Mouse (Mus musculus) thymus, postnatal 14 days (tissue): ENCODE measurements around the gene Gon7.
A peak's percentile ranks its signal among the peaks of the same experiment; 100 is the strongest.

Source experiments
- DNase-seq: peaks from one replicate; pipeline ENCODE4 v3.0.0; 2021

The Gon7 gene

DNA sequence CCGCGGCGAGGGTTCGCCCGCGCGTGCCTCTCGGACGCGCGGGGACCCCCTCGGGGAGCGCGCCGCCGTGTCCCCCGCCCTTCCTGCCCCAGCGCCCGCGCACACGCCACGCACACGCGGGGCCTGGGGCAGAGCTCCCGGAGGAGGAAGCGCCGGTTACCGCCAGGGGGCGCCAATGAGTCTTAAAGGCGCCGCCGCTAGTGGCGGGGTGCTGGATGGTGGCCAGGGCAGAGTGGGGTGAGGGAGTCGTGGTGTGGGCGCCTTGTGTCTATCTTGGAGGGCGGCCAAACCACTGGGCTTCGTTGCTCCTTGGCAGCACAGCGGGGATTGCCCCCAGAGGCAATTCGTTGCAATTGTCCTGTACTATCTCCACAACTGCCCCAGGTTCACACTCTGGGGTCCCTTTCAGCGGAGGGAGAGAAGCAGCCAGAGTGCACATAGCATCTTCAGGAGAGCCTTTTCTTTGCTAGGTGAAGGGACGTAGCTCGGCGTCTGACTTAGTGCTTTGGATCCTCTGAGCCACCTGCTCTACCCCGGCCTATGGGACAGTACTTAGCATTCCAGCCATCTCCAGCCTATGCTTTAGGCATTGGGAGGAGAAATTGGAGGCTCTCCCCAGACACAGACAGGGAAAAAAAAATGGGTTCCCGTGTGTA is 52.3 kb downstream of the Gon7 start:
- peak; percentile 93 for DNase-seq

DNA sequence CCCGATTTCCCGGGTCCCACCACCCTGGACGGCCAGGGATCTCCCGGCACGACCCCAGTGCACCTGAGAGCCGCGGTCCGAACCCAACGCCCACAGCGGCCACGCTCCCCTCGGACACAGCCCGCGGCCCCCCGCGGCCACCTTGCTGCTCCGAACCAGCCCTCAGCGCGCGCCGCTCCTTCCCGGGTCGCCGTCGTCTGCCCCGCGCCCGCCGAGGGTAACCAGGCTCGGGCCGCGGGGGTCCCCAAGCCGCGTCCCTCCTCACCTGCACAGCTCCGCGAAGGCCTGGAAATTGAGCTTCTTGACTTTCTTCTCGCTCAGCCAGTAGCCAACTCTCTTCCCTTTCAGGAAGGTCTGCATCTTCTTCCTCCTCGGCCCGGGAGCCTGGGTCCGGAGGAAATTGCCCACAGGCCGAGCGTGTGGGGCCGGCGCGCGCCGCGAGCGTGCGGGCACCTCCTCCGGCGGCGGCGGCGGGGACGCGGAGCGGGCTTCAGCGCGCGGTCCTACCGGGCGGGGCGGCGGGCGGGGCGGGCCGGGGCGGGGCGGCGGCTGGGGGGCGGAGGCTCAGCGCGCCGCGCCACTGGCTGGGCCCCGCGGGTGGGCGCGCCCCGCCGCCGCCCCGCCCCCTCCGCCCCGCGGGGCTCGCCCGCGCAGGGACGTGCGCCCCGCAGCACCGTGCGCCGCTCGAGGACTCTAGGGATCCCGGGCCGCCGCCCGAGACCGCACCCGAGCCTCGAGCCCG is 53.0 kb downstream of the Gon7 start, which contains the start of gene Itpk1:
TSS of gene Itpk1 (minus strand) at position 474 of the 742 bp plus-strand sequence.
- DNase-seq, result peak; percentile 72

GRCm38 (mm10) chr12:102703921-102704408 is 53.6 kb downstream of the Gon7 start:
- DNase-seq, result peak; percentile 49

GRCm38 (mm10) chr12:102703441-102703840 is 54.2 kb downstream of the Gon7 start:
- DNase-seq, result no peak
